Mouse (Mus musculus) midbrain, embryonic 16.5 days (tissue): ENCODE results near the gene Hist1h3d. TPM values are rescaled to one million over a fixed set of nuclear protein-coding genes. Genes with fewer than 3 reads are reported as not detected.
A peak's percentile ranks its signal among the peaks of the same experiment; 100 is the strongest.
"Not testable (repeated sequence)": the region's sequence is repeated elsewhere in the genome, so short reads cannot be mapped to it uniquely, and the experiment has no call there.

ENCODE experiments used
- ATAC-seq: fragments of 200-750 bp; cut with Nextera tagmentation; 2 replicates; pipeline ENCODE4 v1.8.0; 2017; ENCODE audit warnings: moderate TSS enrichment
- H3K27ac ChIP-seq: fragments of 300-500 bp; sonication (generic); 2 replicates; pipeline ENCODE4 v1.5.1; 2014; ENCODE audit warnings: mild to moderate bottlenecking, low read length, mixed read lengths
- H3K27me3 ChIP-seq: fragments of 300-500 bp; sonication (generic); 2 replicates; pipeline ENCODE4 v1.6.1; 2014; ENCODE audit warnings: low read depth, low read length, mixed read lengths; ENCODE audit not compliant: control insufficient read depth, insufficient read depth
- H3K36me3 ChIP-seq: fragments of 300-500 bp; sonication (generic); 2 replicates; pipeline ENCODE4 v1.6.1; 2014; ENCODE audit warnings: mild to moderate bottlenecking, low read length, moderate library complexity, mixed read lengths; ENCODE audit not compliant: control insufficient read depth, insufficient read depth
- H3K4me1 ChIP-seq: fragments of 300-500 bp; sonication (generic); 2 replicates; pipeline ENCODE4 v1.6.1; 2014; ENCODE audit warnings: mild to moderate bottlenecking, low read length, mixed read lengths; ENCODE audit not compliant: control insufficient read depth, insufficient read depth
- H3K4me2 ChIP-seq: fragments of 300-500 bp; sonication (generic); 2 replicates; pipeline ENCODE4 v1.6.1; 2014; ENCODE audit warnings: mild to moderate bottlenecking, low read length, mixed read lengths
- H3K4me3 ChIP-seq: fragments of 300-500 bp; sonication (generic); 2 replicates; pipeline ENCODE4 v1.5.1; 2014; ENCODE audit warnings: low read depth, mild to moderate bottlenecking, low read length, moderate library complexity, mixed read lengths
- H3K9ac ChIP-seq: fragments of 300-500 bp; sonication (generic); 2 replicates; pipeline ENCODE4 v1.6.1; 2014; ENCODE audit warnings: low read depth, low read length, mixed read lengths
- H3K9me3 ChIP-seq: fragments of 300-500 bp; sonication (generic); replicated peaks from 2 replicates; pipeline ENCODE4 v1.6.1; 2014; ENCODE audit warnings: mild to moderate bottlenecking, low read length, mixed read lengths; ENCODE audit not compliant: control insufficient read depth, poor library complexity, severe bottlenecking
- WGBS: fragments of 180-500 bp; shearing (Covaris S2); extraction: QIAGEN DNeasy Blood & Tissue Kit; methylation state at CpG from one replicate; pipeline ENCODE4 v1.1.7; 2014; 5-methylcytosine and 5-hydroxymethylcytosine counted together
- microRNA-seq: library from miRNA; unstranded; fragments of <30 nt; microRNA quantifications from one replicate; pipeline ENCODE4, GENCODE M21; 2017
- polyA plus RNA-seq: library from polyadenylated mRNA; unstranded; fragments of >200 nt; fragmentation: Nextera tagmentation; extraction: Ambion mirVana; gene quantifications from 2 replicates; pipeline ENCODE4 v1.2.1, GENCODE M21; 2015

The Hist1h3d gene
- polyA plus RNA-seq, 1 experiment from 2014 or later: 0.53 TPM

DNA sequence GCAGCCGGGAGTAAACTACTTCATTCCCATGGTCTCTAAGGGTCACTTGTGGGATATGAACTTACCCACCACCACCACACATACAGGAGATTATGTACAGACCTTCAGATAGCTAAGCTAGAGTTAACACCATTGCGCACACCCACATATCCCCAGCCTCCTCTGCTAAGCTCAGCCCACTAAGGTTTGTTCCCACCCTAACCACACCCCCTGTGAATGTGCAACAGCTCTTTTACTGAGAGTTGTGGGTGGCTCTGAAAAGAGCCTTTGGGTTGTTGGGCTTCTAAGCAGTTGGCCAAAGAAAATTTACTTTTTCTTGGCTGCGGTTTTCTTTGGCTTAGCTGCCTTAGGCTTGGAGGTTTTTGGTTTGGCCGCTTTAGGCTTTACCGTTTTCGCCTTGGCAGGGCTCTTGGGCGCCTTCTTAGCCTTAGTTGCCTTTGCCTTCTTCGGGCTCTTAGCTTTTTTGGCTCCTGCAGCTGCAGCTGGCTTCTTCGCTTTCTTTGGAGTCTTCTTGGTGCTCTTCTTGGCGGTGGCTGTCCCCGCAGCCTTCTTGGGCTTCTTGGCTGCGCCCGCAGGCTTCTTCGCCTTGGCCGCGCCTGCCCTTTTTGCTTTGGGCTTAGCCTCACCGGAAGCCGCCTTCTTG lies 46.1 kb downstream of the Hist1h3d start:
- Histone ChIP-seq H3K9me3 (no peaks in the 10 kb centered on the region), H3K4me2 (peak overlapping the region; percentile 99), H3K9ac (peak overlapping the region; percentile 74), H3K27ac (peak overlapping the region; percentile 89), H3K4me3 (peak overlapping the region; percentile 63), H3K36me3 (no peaks in the 10 kb centered on the region), H3K4me1 (peaks cover 13% of the 10 kb centered on the region), H3K27me3 (no peaks in the 10 kb centered on the region)
- peak; percentile 91 for ATAC-seq
- 0% methylated on average over 18 of the region's 18 CpGs for WGBS

DNA sequence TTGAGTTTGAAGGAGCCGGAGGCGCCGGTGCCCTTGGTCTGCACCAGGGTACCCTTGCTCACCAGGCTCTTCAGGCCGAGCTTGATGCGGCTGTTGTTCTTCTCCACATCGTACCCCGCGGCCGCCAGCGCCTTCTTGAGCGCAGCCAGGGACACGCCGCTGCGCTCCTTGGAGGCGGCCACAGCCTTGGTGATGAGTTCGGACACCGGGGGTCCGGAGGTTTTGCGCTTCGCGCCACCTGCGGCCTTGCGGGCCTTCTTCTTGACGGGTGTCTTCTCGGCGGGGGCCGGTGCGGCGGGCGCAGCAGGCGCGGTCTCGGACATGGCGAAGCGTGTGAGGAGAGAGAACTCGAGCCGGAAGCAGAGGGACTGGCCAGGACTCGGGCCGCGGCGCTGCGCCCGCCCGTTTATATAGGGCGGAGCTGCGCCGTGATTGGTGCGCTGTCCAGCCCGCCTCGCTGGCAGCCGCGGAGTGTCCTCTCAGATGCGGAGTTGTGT lies 46.7 kb downstream of the Hist1h3d start, which contains the start of gene Hist1h1e:
TSS of gene Hist1h1e (minus strand) at position 384 of the 497 bp plus-strand sequence.
- H3K27ac ChIP-seq: peak within 1 kb of the TSS; percentile 89
- peak; percentile 94 for ATAC-seq

GRCm38 (mm10) chr13:23622861-23623450 lies 47.4 kb downstream of the Hist1h3d start:
- no peaks in the 10 kb centered on the region for H3K27me3 ChIP-seq
- peak overlapping the region; percentile 99 for H3K4me2 ChIP-seq
- peaks cover 13% of the 10 kb centered on the region for H3K4me1 ChIP-seq
- ATAC-seq: no peak
- peak overlapping the region; percentile 74 for H3K9ac ChIP-seq
- peak overlapping the region; percentile 31; the same call in 1 of the 2 replicates for H3K27ac ChIP-seq
- no peaks in the 10 kb centered on the region for H3K9me3 ChIP-seq
- H3K36me3 ChIP-seq: no peaks in the 10 kb centered on the region
- H3K4me3 ChIP-seq: peak overlapping the region; percentile 63
- 25% methylated on average over 7 of the region's 7 CpGs for WGBS

More for the DNA sequence above, 46.7 kb downstream of the Hist1h3d start, which contains the start of gene Hist1h1e:
- peak within 1 kb of the TSS; percentile 99 for H3K4me2 ChIP-seq
- peaks cover 13% of the 10 kb centered on the region for H3K4me1 ChIP-seq
- under 1% methylated on average over 51 of the region's 53 CpGs for WGBS
- not testable (repeated sequence) for H3K27me3 ChIP-seq, H3K9me3 ChIP-seq, H3K36me3 ChIP-seq
- H3K9ac ChIP-seq: peak within 1 kb of the TSS; percentile 74
- peak within 1 kb of the TSS; percentile 63 for H3K4me3 ChIP-seq

Small RNA genes within 50 kb of the gene (microRNA-seq; reads per million reads assigned to microRNA genes)
- not detected for gene Gm44297
- gene Gm44359: not detected
- gene Gm44394: not detected

Other genes starting within 250 kb of the Hist1h3d start
- 55.5 and 57.4 TPM in 2 replicates for gene Zfp322a, start 206.6 kb upstream of the Hist1h3d start, polyA plus RNA-seq
- 9.1 and 11.0 TPM in 2 replicates for gene Abt1, start 151.9 kb upstream of the Hist1h3d start, polyA plus RNA-seq
- 0.10 and 0.31 TPM in 2 replicates for gene Btn1a1, start 109.9 kb upstream of the Hist1h3d start, polyA plus RNA-seq
- gene Btn2a2, start 86.9 kb upstream of the Hist1h3d start, polyA plus RNA-seq: 0.15 TPM in 1 of 2 replicates, not detected in the other
- 1.5 and 3.0 TPM in 2 replicates for gene Hist1h4h, start 44.7 kb upstream of the Hist1h3d start, polyA plus RNA-seq
- not detected in 2 replicates for gene Hist1h2af, start 41.9 kb upstream of the Hist1h3d start, polyA plus RNA-seq
- not detected in 2 replicates for gene Hist1h3g, start 40.3 kb upstream of the Hist1h3d start, polyA plus RNA-seq
- 0.27 TPM in 1 of 2 replicates, not detected in the other for gene Hist1h2bh, start 32.4 kb upstream of the Hist1h3d start, polyA plus RNA-seq
- gene Hist1h3f, start 31.7 kb upstream of the Hist1h3d start, polyA plus RNA-seq: not detected in 2 replicates
- not detected in 2 replicates for gene Hist1h4f, start 24.1 kb upstream of the Hist1h3d start, polyA plus RNA-seq
- gene Hist1h1d, start 22.5 kb upstream of the Hist1h3d start, polyA plus RNA-seq: 0.07 TPM in 1 of 2 replicates, not detected in the other
- gene Hist1h3e, start 13.4 kb upstream of the Hist1h3d start, polyA plus RNA-seq: 1.0 and 1.4 TPM in 2 replicates
- gene Hist1h2ae, start 4.5 kb upstream of the Hist1h3d start, polyA plus RNA-seq: 7.7 and 11.6 TPM in 2 replicates
- 0.36 and 0.86 TPM in 2 replicates for gene Hist1h2bg, start 4.4 kb upstream of the Hist1h3d start, polyA plus RNA-seq
- gene Hist1h2bf, start 1.6 kb upstream of the Hist1h3d start, polyA plus RNA-seq: not detected in 2 replicates
- not detected in 2 replicates for gene Hist1h2ad, start 1.4 kb upstream of the Hist1h3d start, polyA plus RNA-seq
- gene Hist1h4d, start 5.8 kb downstream of the Hist1h3d start, polyA plus RNA-seq: 21.8 and 27.6 TPM in 2 replicates
- gene Hist1h2be, start 45.4 kb downstream of the Hist1h3d start, polyA plus RNA-seq: 1.0 and 1.4 TPM in 2 replicates
- 3.3 and 4.4 TPM in 2 replicates for gene Hist1h1e, start 46.8 kb downstream of the Hist1h3d start, polyA plus RNA-seq
- gene Hist1h2ac, start 108.2 kb downstream of the Hist1h3d start, polyA plus RNA-seq: 0.23 and 0.32 TPM in 2 replicates
- gene Hist1h2bc, start 108.4 kb downstream of the Hist1h3d start, polyA plus RNA-seq: 14.9 and 17.1 TPM in 2 replicates
- not detected in 2 replicates for gene Hist1h1t, start 120.1 kb downstream of the Hist1h3d start, polyA plus RNA-seq
- 1.8 and 3.2 TPM in 2 replicates for gene Hist1h4c, start 122.7 kb downstream of the Hist1h3d start, polyA plus RNA-seq
- 2.8 and 3.8 TPM in 2 replicates for gene Hfe, start 135.1 kb downstream of the Hist1h3d start, polyA plus RNA-seq
- gene Hist1h1c, start 163.0 kb downstream of the Hist1h3d start, polyA plus RNA-seq: 7.1 and 8.7 TPM in 2 replicates
- 0.76 TPM in 1 of 2 replicates, not detected in the other for gene Hist1h3c, start 169.8 kb downstream of the Hist1h3d start, polyA plus RNA-seq
- not detected in 2 replicates for gene Hist1h2bb, start 171.0 kb downstream of the Hist1h3d start, polyA plus RNA-seq
- 1.1 and 6.2 TPM in 2 replicates for gene Hist1h2ab, start 175.4 kb downstream of the Hist1h3d start, polyA plus RNA-seq
- 0.89 and 1.1 TPM in 2 replicates for gene Hist1h3b, start 176.5 kb downstream of the Hist1h3d start, polyA plus RNA-seq
- gene Hist1h4b, start 181.2 kb downstream of the Hist1h3d start, polyA plus RNA-seq: 0.98 and 1.8 TPM in 2 replicates
- 0.47 and 0.72 TPM in 2 replicates for gene Hist1h4a, start 185.5 kb downstream of the Hist1h3d start, polyA plus RNA-seq
- 0.40 and 0.68 TPM in 2 replicates for gene Hist1h3a, start 186.6 kb downstream of the Hist1h3d start, polyA plus RNA-seq
- gene Hist1h1a, start 187.9 kb downstream of the Hist1h3d start, polyA plus RNA-seq: 0.30 TPM in 1 of 2 replicates, not detected in the other
- not detected in 2 replicates for gene Trim38, start 194.2 kb downstream of the Hist1h3d start, polyA plus RNA-seq
- gene Slc17a2, start 231.2 kb downstream of the Hist1h3d start, polyA plus RNA-seq: not detected in 2 replicates